Mouse (Mus musculus) layer of hippocampus, postnatal 36 days (tissue): ENCODE results near the gene Mcrip2. TPM values are rescaled to one million over a fixed set of nuclear protein-coding genes. Genes with fewer than 3 reads are reported as not detected.

Source experiments
- microRNA-seq, 2 experiments: library from miRNA; unstranded; fragments of <30 nt; microRNA quantifications; one replicate each; pipeline ENCODE4 v1.2.0; 2021
- total RNA-seq, 2 experiments: library from RNA; stranded (reverse); gene quantifications; 2 replicates each; pipeline ENCODE4 v1.2.3; 2021

Gene Mcrip2
- total RNA-seq, 2 experiments from 2014 or later, result 25.4 to 28.9 TPM

Small RNAs within 50 kb of the gene (microRNA-seq; reads per million reads assigned to microRNA genes)
- gene Mir3082, result 1.7 to 2.7 reads per million in 2 experiments

Other genes starting within 250 kb of the Mcrip2 start
- 100 to 1,000 TPM; 111 to 127 TPM for gene Gng13, start 151.6 kb downstream of the Mcrip2 start, total RNA-seq
- gene Chtf18, start 141.3 kb downstream of the Mcrip2 start, total RNA-seq, result 1 to 10 TPM in 1 of 2 experiments, under 1 TPM in 1; 0.73 to 1.6 TPM
- gene Rpusd1, start 141.1 kb downstream of the Mcrip2 start, total RNA-seq, result 10 to 100 TPM; 50.0 to 52.5 TPM
- under 1 TPM in 1 of 2 experiments, not detected in 1; 0.12 TPM for gene Mslnl, start 132.7 kb downstream of the Mcrip2 start, total RNA-seq
- gene Msln, start 114.4 kb downstream of the Mcrip2 start, total RNA-seq, result under 1 TPM; 0.66 to 0.77 TPM
- 10 to 100 TPM; 35.1 to 37.5 TPM for gene Narfl, start 95.0 kb downstream of the Mcrip2 start, total RNA-seq
- gene Haghl, start 83.1 kb downstream of the Mcrip2 start, total RNA-seq, result 100 to 1,000 TPM in 1 of 2 experiments, 10 to 100 TPM in 1; 98.1 to 107 TPM
- gene Ccdc78, start 82.2 kb downstream of the Mcrip2 start, total RNA-seq, result under 1 TPM; 0.20 to 0.25 TPM
- gene Fam173a, start 75.9 kb downstream of the Mcrip2 start, total RNA-seq, result 10 to 100 TPM; 80.7 to 93.1 TPM
- under 1 TPM in 1 of 2 experiments, not detected in 1; 0.81 TPM for gene AC134908.4, start 73.1 kb downstream of the Mcrip2 start, total RNA-seq
- 10 to 100 TPM; 73.2 to 85.6 TPM for gene Metrn, start 71.6 kb downstream of the Mcrip2 start, total RNA-seq
- 100 to 1,000 TPM; 643 to 644 TPM for gene Fbxl16, start 59.7 kb downstream of the Mcrip2 start, total RNA-seq
- 10 to 100 TPM; 25.4 to 27.3 TPM for gene Wdr24, start 45.1 kb downstream of the Mcrip2 start, total RNA-seq
- 10 to 100 TPM; 58.1 to 61.0 TPM for gene Jmjd8, start 39.9 kb downstream of the Mcrip2 start, total RNA-seq
- 100 to 1,000 TPM; 163 to 164 TPM for gene Stub1, start 35.4 kb downstream of the Mcrip2 start, total RNA-seq
- gene Rhbdl1, start 31.5 kb downstream of the Mcrip2 start, total RNA-seq, result 10 to 100 TPM; 47.9 to 49.0 TPM
- 10 to 100 TPM; 29.0 to 30.4 TPM for gene Gm20683, start 27.0 kb downstream of the Mcrip2 start, total RNA-seq
- 100 to 1,000 TPM; 102 to 103 TPM for gene Rhot2, start 23.9 kb downstream of the Mcrip2 start, total RNA-seq
- gene Wdr90, start 7.3 kb downstream of the Mcrip2 start, total RNA-seq, result 10 to 100 TPM; 19.2 to 26.2 TPM
- 10 to 100 TPM; 36.3 to 37.7 TPM for gene Mettl26, start 6.3 kb upstream of the Mcrip2 start, total RNA-seq
- 1 to 10 TPM; 1.8 to 2.4 TPM for gene Wfikkn1, start 12.1 kb upstream of the Mcrip2 start, total RNA-seq
- 10 to 100 TPM; 49.6 to 55.5 TPM for gene Rab40c, start 51.0 kb upstream of the Mcrip2 start, total RNA-seq
- gene Pigq, start 76.2 kb upstream of the Mcrip2 start, total RNA-seq, result 100 to 1,000 TPM; 125 to 129 TPM
- under 1 TPM; 0.17 to 0.61 TPM for gene Nhlrc4, start 76.2 kb upstream of the Mcrip2 start, total RNA-seq
- gene A930017K11Rik, start 83.8 kb upstream of the Mcrip2 start, total RNA-seq, result under 1 TPM; 0.95 to 0.96 TPM
- 10 to 100 TPM; 52.5 to 60.2 TPM for gene Capn15, start 117.0 kb upstream of the Mcrip2 start, total RNA-seq
- gene Rab11fip3, start 200.8 kb upstream of the Mcrip2 start, total RNA-seq, result 100 to 1,000 TPM in 1 of 2 experiments, 10 to 100 TPM in 1; 99.5 to 112 TPM
- gene Decr2, start 221.6 kb upstream of the Mcrip2 start, total RNA-seq, result 10 to 100 TPM; 25.5 to 26.5 TPM
- 1 to 10 TPM; 4.6 to 5.0 TPM for gene Nme4, start 226.8 kb upstream of the Mcrip2 start, total RNA-seq
- 10 to 100 TPM; 10.8 to 11.9 TPM for gene Tmem8, start 244.5 kb upstream of the Mcrip2 start, total RNA-seq